Mouse (Mus musculus): ENCODE data around the gene Clock. TPM values are rescaled to one million over a fixed set of nuclear protein-coding genes. Genes with fewer than 3 reads are reported as not detected.

Clock gene
- polyA plus RNA-seq, 1 experiment from 2014 or later = 1.8 TPM

DNA sequence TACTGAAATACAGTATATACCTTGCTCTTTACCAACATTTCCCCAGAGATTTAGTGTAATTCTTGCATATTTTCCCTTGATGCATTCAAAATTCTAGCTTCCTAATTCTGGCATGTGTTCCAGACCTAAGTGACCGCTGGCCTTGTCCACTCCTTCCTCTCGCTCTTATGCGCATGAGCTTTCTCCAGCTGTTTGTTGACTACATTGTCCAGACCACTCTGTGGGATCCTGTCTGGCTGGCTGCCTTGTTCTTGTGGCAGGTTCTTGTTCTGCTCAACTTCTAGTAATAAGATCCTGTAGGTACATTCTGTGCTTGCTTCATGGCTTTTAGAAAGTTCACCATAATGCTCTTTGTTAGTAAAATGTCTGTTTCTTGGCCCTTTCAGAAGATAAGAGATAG is 101.4 kb downstream of the Clock start:
- ATAC-seq (ENCODE audit: insufficient read depth) = no peak
- H3K27ac ChIP-seq (replicated peaks) = no peak overlapping the region
- no peak overlapping the region for H3K4me2 ChIP-seq
- H3K4me1 ChIP-seq (replicated peaks) = no peaks in the 10 kb centered on the region
- H3K9me3 ChIP-seq (replicated peaks) = no peaks in the 10 kb centered on the region
- H3K4me3 ChIP-seq (replicated peaks) = no peak overlapping the region
- peaks cover 71% of the 10 kb centered on the region for H3K36me3 ChIP-seq (replicated peaks)
- H3K9ac ChIP-seq = no peak overlapping the region
- WGBS (ENCODE audit: insufficient replicate concordance) = 85% methylated on average over 3 of the region's 3 CpGs
- H3K27me3 ChIP-seq = no peaks in the 10 kb centered on the region

DNA sequence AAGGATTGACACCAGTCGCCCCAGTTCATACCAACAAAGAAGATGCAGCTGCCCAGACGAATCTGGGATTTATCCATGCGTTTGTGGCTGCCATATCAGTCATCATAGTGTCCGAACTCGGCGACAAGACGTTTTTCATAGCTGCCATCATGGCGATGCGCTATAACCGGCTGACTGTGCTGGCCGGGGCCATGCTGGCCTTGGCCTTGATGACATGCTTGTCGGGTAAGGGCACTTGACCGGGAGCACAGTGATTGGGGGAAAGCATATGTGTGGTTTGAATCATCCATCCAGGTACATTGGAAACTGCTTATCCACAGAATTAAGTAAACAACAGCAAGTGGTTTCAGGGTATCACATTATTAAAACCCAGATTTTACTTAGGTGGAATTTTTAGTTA is 105.2 kb downstream of the Clock start:
- Histone ChIP-seq H3K27ac (replicated peaks) (no peak overlapping the region), H3K4me1 (replicated peaks) (peaks cover 6% of the 10 kb centered on the region; the same call in 1 of the 2 replicates), H3K27me3 (no peaks in the 10 kb centered on the region), H3K36me3 (replicated peaks) (peaks cover 48% of the 10 kb centered on the region), H3K4me3 (replicated peaks) (no peak overlapping the region), H3K4me2 (no peak overlapping the region), H3K9me3 (replicated peaks) (no peaks in the 10 kb centered on the region), H3K9ac (no peak overlapping the region)
- 84% methylated on average over 13 of the region's 13 CpGs for WGBS (ENCODE audit: insufficient replicate concordance)
- ATAC-seq (ENCODE audit: insufficient read depth) = no peak

DNA sequence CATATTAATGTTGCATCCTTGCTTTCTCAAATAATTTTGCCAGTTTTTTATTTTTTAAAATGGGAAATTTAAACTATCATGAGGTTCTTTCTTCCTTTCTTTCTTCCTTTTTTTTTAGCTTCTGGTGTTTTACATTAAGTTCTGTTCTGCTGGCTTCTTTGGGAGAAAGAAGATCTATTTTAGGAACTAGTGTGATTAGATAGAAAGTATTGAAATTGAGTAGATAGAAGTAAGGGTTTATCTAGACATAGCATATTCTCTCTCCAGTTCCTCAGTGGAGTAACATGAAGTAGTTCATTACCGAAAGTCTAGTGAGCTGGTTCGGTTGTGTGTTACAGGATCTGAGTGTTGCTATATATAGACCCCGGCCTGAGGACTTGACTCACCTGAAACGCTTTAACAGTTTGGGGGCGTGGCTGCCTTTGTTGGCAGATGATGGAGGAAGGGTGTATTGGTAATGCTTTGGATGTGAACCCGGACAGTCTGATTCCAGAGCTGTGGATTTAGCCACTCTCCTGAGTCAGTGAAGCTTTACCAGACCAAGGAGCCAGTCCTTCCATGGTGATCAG is 110.1 kb downstream of the Clock start:
- H3K27me3 ChIP-seq = no peaks in the 10 kb centered on the region
- H3K9ac ChIP-seq = no peak overlapping the region
- ATAC-seq (ENCODE audit: insufficient read depth) = no peak
- H3K4me3 ChIP-seq (replicated peaks) = no peak overlapping the region
- no peak overlapping the region for H3K4me2 ChIP-seq
- H3K36me3 ChIP-seq (replicated peaks) = peaks cover 28% of the 10 kb centered on the region
- WGBS (ENCODE audit: insufficient replicate concordance) = 45% methylated on average over 6 of the region's 6 CpGs
- peaks cover 37% of the 10 kb centered on the region for H3K4me1 ChIP-seq (replicated peaks)
- no peak overlapping the region for H3K27ac ChIP-seq (replicated peaks)
- H3K9me3 ChIP-seq (replicated peaks) = no peaks in the 10 kb centered on the region

DNA sequence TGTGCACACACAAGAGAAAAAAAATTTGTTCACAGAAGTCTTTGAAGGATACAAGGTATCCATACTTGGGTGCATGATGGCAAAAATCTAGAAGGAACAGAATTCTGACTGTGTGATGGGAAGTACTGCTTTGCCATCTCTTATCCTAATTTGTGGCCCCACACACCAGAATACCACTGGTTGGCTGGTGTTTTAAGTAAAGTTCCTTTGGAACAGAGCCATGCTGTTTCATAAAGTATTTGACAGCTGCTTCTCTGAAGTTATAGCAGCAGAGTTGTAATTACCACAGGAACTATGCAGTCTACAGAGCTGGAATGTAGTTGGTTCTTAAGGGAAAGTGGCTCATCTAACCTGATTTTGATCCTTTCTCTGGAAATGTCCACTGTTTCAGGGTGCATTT is 111.5 kb downstream of the Clock start:
- Histone ChIP-seq H3K36me3 (replicated peaks) (peaks cover 25% of the 10 kb centered on the region; the same call in 1 of the 2 replicates), H3K27ac (replicated peaks) (no peak overlapping the region), H3K4me1 (replicated peaks) (peaks cover 44% of the 10 kb centered on the region), H3K27me3 (no peaks in the 10 kb centered on the region), H3K9ac (no peak overlapping the region), H3K9me3 (replicated peaks) (no peaks in the 10 kb centered on the region), H3K4me3 (replicated peaks) (no peak overlapping the region), H3K4me2 (no peak overlapping the region)
- ATAC-seq (ENCODE audit: insufficient read depth) = no peak

DNA sequence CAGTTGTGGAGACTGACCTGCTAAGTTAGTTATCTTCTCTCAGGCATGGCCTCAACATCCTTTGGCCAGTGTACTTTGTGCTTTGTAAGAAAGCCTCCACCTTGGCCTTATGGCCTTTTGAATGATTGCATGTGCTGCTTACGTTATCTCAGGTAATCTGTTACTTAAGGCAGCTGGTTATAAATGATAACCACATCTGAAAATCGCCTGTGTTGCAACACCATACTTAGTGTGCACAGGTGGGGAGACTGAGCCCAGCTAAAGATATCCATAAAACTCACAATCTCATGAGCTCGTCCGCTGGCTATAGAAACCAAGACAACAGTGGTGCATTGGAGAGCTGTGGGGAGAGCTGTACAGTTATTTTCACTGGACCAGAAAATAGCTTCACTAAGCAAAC is 114.0 kb downstream of the Clock start:
- ATAC-seq (ENCODE audit: insufficient read depth) = no peak
- H3K36me3 ChIP-seq (replicated peaks) = peaks cover 24% of the 10 kb centered on the region; the same call in 1 of the 2 replicates
- 50% methylated on average over 4 of the region's 4 CpGs for WGBS (ENCODE audit: insufficient replicate concordance)
- no peaks in the 10 kb centered on the region for H3K27me3 ChIP-seq
- H3K4me1 ChIP-seq (replicated peaks) = peaks cover 61% of the 10 kb centered on the region
- no peak overlapping the region for H3K4me3 ChIP-seq (replicated peaks)
- no peak overlapping the region for H3K9ac ChIP-seq
- H3K9me3 ChIP-seq (replicated peaks) = no peaks in the 10 kb centered on the region
- no peak overlapping the region for H3K27ac ChIP-seq (replicated peaks)
- H3K4me2 ChIP-seq = no peak overlapping the region

DNA sequence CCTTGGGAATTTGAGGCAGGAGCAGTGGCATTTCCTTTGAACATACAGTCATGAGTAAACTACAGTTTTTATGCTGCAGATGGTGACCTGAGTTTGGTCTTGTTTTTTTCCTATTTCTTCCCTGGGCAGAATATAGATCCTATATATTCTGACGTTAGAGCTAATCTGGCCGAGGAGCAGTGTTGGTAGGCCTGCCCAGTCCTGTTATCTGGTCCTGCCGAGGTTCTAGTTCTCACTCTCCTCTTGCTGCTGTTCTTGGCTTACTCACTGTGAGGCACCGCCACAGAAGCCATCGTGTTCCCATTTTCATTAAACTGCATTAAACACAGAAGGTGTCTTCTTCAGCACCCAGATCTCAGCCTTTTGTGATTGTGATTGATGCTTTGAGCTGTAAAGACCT is 116.7 kb downstream of the Clock start:
- Histone ChIP-seq H3K27ac (replicated peaks) (no peak overlapping the region), H3K27me3 (0 out of 2 replicates have a peak, but pooled peaks cover 3% of the 10 kb centered on the region), H3K9me3 (replicated peaks) (no peaks in the 10 kb centered on the region), H3K4me2 (no peak overlapping the region), H3K4me1 (replicated peaks) (peaks cover 69% of the 10 kb centered on the region), H3K4me3 (replicated peaks) (no peak overlapping the region), H3K9ac (no peak overlapping the region), H3K36me3 (replicated peaks) (0 out of 2 replicates have a peak, but pooled peaks cover 15% of the 10 kb centered on the region)
- 43% methylated on average over 5 of the region's 5 CpGs for WGBS (ENCODE audit: insufficient replicate concordance)
- ATAC-seq (ENCODE audit: insufficient read depth) = no peak

DNA sequence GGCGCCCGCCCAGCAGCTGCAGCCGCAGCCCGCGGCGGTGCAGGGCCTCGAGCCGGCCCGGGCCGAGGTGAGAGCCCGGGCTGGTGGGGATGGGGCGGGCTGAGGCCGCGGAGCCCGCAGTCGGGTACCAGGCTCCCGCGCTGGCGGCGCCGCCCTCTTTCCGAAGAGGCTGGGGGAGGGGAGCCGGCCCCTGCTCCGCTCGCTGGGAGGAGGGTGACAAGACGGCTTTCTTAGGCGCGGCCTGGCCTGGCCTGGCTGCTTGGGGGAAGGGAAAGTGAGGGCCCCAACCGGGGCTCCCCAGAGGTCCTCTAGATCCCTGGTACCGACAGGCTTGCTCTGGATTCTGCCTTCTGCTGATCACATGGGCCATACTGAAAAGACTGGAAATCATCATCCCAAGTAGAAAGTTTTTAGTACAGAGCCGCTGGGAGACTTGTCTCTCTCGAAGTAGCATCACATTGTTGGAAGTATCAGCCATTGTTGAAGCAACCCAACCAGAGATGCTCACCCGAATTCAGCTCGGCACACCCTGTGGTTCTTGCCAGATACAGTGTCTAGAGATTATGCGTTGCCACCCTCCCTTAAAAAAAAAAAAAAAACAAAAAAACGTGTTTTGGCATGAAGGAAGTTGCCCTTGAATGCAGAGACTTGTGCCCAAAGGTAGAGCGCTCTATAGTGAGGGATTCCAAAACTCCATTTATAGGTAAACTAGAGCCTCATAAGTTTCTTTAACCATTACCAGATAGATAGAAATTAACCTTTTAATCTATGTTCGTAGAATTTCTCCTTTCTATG is 120.1 kb downstream of the Clock start:
- H3K27me3 ChIP-seq = peaks cover 11% of the 10 kb centered on the region; the same call in 1 of the 2 replicates
- no peaks in the 10 kb centered on the region for H3K36me3 ChIP-seq (replicated peaks)
- 4% methylated on average over 32 of the region's 38 CpGs for WGBS (ENCODE audit: insufficient replicate concordance)
- peak overlapping the region; percentile 89 for H3K4me3 ChIP-seq (replicated peaks)
- peak overlapping the region; percentile 97 for H3K4me2 ChIP-seq
- H3K9ac ChIP-seq = peak overlapping the region; percentile 80
- H3K4me1 ChIP-seq (replicated peaks) = peaks cover 48% of the 10 kb centered on the region
- H3K9me3 ChIP-seq (replicated peaks) = no peaks in the 10 kb centered on the region
- ATAC-seq (ENCODE audit: insufficient read depth) = peak; percentile 84
- H3K27ac ChIP-seq (replicated peaks) = peak overlapping the region; percentile 90

DNA sequence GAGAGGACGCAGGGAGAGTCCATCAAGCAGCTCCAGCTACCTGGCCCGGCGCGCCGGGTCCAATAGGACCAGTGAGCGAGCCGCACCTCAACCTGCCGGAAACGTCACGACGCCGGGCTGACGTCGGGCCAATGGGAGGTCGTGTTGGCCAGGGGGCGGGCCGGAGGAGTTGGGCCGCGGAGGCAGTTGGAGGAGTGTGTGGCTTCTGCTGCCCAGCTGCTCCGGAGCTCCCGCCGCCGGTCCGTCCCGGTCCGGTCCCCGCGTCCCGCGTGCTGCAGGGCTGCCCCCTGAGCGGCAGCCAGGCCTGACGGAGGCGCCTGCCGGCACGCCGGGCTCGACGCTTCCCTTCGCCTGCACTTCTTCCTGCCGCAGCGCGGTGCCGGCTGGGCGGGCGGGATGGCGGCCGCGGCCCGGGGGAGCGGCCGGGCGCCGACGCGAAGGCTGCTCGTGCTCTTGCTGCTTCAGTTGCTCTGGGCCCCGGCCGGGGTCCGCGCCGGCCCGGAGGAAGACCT is 120.8 kb downstream of the Clock start, which contains the start of gene Tmem165:
Gene Tmem165 (plus strand): TSS at position 131 of the 512 bp plus-strand sequence.
- H3K4me2 ChIP-seq = peak within 1 kb of the TSS; percentile 97
- peak within 1 kb of the TSS; percentile 80 for H3K9ac ChIP-seq
- peak; percentile 95 for ATAC-seq (ENCODE audit: insufficient read depth)
- H3K27ac ChIP-seq (replicated peaks) = peak within 1 kb of the TSS; percentile 90
- peaks cover 42% of the 10 kb centered on the region for H3K4me1 ChIP-seq (replicated peaks)
- H3K36me3 ChIP-seq (replicated peaks) = no peaks in the 10 kb centered on the region
- no peaks in the 10 kb centered on the region for H3K9me3 ChIP-seq (replicated peaks)
- H3K27me3 ChIP-seq = peaks cover 15% of the 10 kb centered on the region; the same call in 1 of the 2 replicates
- WGBS (ENCODE audit: insufficient replicate concordance) = under 1% methylated on average over 58 of the region's 62 CpGs
- H3K4me3 ChIP-seq (replicated peaks) = peak within 1 kb of the TSS; percentile 89

DNA sequence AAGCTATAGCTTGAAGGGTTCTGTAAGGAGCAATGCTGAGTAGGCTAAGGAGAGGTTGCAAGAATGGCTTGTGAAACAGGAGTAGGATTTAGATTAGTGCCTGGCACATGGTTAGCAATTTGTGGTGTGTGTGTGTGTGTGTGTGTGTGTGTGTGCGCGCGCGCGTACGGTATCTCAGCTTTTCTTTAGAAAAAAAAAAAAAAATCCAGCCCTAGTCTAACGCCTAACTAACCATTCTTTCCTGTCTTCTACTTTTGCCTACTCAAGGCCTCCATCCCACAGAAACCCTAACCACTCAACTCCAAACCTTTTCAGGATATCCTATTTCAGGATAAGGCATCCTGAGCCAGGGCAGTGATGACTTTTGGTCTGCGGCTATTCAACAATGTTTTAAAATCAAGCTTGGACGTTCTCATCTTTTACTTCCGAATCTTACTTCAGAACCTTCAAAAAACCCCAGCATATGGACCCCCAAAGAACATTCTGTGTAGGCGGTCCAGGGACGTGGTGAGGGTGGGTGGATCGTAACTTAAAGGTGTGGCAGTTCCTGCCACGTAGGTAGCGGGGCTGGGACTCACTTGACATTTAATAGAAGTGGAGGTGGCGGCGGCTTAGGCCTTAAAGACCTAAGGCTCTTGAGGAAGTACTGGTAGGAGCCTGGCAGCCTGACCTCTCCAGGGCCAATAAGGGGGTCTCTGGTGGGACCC is 121.4 kb downstream of the Clock start:
- 34% methylated on average over 17 of the region's 17 CpGs for WGBS (ENCODE audit: insufficient replicate concordance)
- Histone ChIP-seq H3K36me3 (replicated peaks) (no peaks in the 10 kb centered on the region), H3K9me3 (replicated peaks) (no peaks in the 10 kb centered on the region), H3K9ac (peak overlapping the region; percentile 80), H3K4me3 (replicated peaks) (peak overlapping the region; percentile 89), H3K27me3 (peaks cover 15% of the 10 kb centered on the region; the same call in 1 of the 2 replicates), H3K27ac (replicated peaks) (peak overlapping the region; percentile 90; the same call in 1 of the 2 replicates), H3K4me1 (replicated peaks) (peaks cover 44% of the 10 kb centered on the region), H3K4me2 (peak overlapping the region; percentile 97)
- ATAC-seq (ENCODE audit: insufficient read depth) = peak; percentile 48

DNA sequence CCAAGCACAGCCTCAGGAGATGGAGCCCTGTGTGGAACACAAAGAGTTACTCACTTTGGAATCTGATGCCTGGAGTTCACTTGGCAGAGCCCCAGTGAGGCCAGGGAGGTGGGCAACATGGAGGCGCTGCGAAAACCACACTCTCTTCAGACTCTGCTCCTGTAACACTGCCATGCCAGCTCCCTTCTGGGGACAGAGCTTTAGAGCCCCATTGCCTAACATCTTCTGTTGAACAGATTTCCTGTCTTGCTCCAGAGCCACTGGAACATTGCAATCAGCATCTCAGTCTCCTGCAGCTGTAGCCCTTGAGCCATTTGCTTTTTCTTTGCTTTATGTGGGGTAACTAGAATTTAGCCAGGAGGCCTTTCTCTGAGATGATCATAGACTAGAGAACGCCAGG is 122.3 kb downstream of the Clock start:
- Histone ChIP-seq H3K27me3 (peaks cover 20% of the 10 kb centered on the region; the same call in 1 of the 2 replicates), H3K4me3 (replicated peaks) (no peak overlapping the region), H3K9me3 (replicated peaks) (no peaks in the 10 kb centered on the region), H3K27ac (replicated peaks) (no peak overlapping the region), H3K36me3 (replicated peaks) (no peaks in the 10 kb centered on the region), H3K9ac (no peak overlapping the region), H3K4me1 (replicated peaks) (peaks cover 46% of the 10 kb centered on the region), H3K4me2 (peak overlapping the region; percentile 97; the same call in 1 of the 2 replicates)
- ATAC-seq (ENCODE audit: insufficient read depth) = no peak
- 79% methylated on average over 3 of the region's 3 CpGs for WGBS (ENCODE audit: insufficient replicate concordance)

DNA sequence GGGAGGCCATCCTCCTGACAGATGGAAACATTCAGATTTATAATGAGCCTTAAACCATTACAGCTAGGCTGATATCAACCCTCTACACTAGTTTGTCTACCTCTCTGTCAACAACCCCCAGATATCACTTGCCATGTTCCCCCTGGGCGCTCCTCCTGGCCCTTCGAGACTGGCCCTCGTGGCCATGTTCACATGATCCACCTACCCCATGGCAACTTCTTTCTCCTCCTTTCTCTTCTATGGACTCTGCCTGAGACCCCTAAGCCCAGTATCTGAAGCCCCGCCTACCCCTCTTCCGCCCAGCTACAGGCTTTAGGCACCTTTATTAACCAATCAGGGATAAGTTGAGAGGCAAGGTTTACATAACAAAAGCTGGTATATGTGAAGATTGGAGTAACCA is 124.8 kb downstream of the Clock start:
- peaks cover 32% of the 10 kb centered on the region for H3K4me1 ChIP-seq (replicated peaks)
- 66% methylated on average over 5 of the region's 5 CpGs for WGBS (ENCODE audit: insufficient replicate concordance)
- H3K9me3 ChIP-seq (replicated peaks) = no peaks in the 10 kb centered on the region
- H3K36me3 ChIP-seq (replicated peaks) = no peaks in the 10 kb centered on the region
- H3K27me3 ChIP-seq = peaks cover 27% of the 10 kb centered on the region; the same call in 1 of the 2 replicates
- ATAC-seq (ENCODE audit: insufficient read depth) = no peak
- no peak overlapping the region for H3K27ac ChIP-seq (replicated peaks)
- no peak overlapping the region for H3K9ac ChIP-seq
- H3K4me2 ChIP-seq = no peak overlapping the region
- H3K4me3 ChIP-seq (replicated peaks) = no peak overlapping the region

Data from liver, embryonic 15.5 days (tissue).